Mouse (Mus musculus) liver, embryonic 14.5 days (tissue): Measurements from ENCODE around the gene 2610001J05Rik. TPM values are rescaled to one million over a fixed set of nuclear protein-coding genes. Genes with fewer than 3 reads are reported as not detected.

Source experiments
- ATAC-seq: fragments of 200-750 bp; cut with Nextera tagmentation; 2 replicates; pipeline ENCODE4 v1.8.0; 2017; ENCODE audit warnings: moderate number of reproducible peaks, mild to moderate bottlenecking, moderate library complexity; ENCODE audit not compliant: insufficient read depth
- DNase-seq, 3 experiments: peaks; one replicate each; pipeline ENCODE4 v3.0.0-alpha.2; 2012 to 2013; ENCODE audit warnings: low read depth in 3 of 3, low spot score in 3 of 3
- H3K27ac ChIP-seq: fragments of 300-500 bp; sonication (generic); 2 replicates; pipeline ENCODE4 v1.5.1; 2014; ENCODE audit warnings: moderate library complexity, mild to moderate bottlenecking, control low read depth, inconsistent platforms
- H3K27me3 ChIP-seq: fragments of 300-500 bp; sonication (generic); 2 replicates; pipeline ENCODE4 v1.6.1; 2014; ENCODE audit warnings: mild to moderate bottlenecking, low read length, moderate library complexity; ENCODE audit not compliant: control insufficient read depth, insufficient read depth
- H3K36me3 ChIP-seq: fragments of 300-500 bp; sonication (generic); replicated peaks from 2 replicates; pipeline ENCODE4 v1.6.1; 2014; ENCODE audit warnings: low read depth; ENCODE audit not compliant: control insufficient read depth, insufficient read depth
- H3K4me1 ChIP-seq, 2 experiments: fragments of 200-500 bp in 1 of 2; fragments of 300-500 bp in 1 of 2; sonication (generic) in 1 of 2; replicated peaks; 2 replicates each; pipeline ENCODE4 v1.6.1; 2012 to 2014; ENCODE audit warnings: antibody characterized with exemption in 1 of 2, inconsistent platforms in 1 of 2, low read length in 1 of 2; ENCODE audit not compliant: control insufficient read depth in 2 of 2, insufficient read depth in 2 of 2
- H3K4me2 ChIP-seq: fragments of 300-500 bp; sonication (generic); 2 replicates; pipeline ENCODE4 v1.6.1; 2014; ENCODE audit warnings: low read depth, mild to moderate bottlenecking, control low read depth, moderate library complexity
- H3K4me3 ChIP-seq, 2 experiments: fragments of 200-500 bp in 1 of 2; fragments of 300-500 bp in 1 of 2; sonication (generic) in 1 of 2; 2 replicates each; pipeline ENCODE4 v1.5.1; 2012 to 2014; ENCODE audit warnings: low read depth in 2 of 2, low read length in 2 of 2, mild to moderate bottlenecking in 2 of 2, control low read depth in 1 of 2, inconsistent platforms in 1 of 2, moderate library complexity in 1 of 2; ENCODE audit not compliant: insufficient read depth in 1 of 2
- H3K9ac ChIP-seq: fragments of 300-500 bp; sonication (generic); replicated peaks from 2 replicates; pipeline ENCODE4 v1.6.1; 2014; ENCODE audit warnings: mild to moderate bottlenecking, control low read depth, moderate library complexity
- H3K9me3 ChIP-seq: fragments of 300-500 bp; sonication (generic); 2 replicates; pipeline ENCODE4 v1.6.1; 2016; ENCODE audit warnings: low read length, mixed read lengths; ENCODE audit not compliant: control insufficient read depth
- CTCF ChIP-seq: IDR thresholded peaks from 2 replicates; pipeline ENCODE4 v1.5.1; 2016; ENCODE audit warnings: antibody characterized with exemption, low read depth, control low read depth
- EP300 ChIP-seq: IDR thresholded peaks from 2 replicates; pipeline ENCODE4 v1.6.1; 2016; ENCODE audit warnings: antibody characterized with exemption, low read depth
- WGBS: fragments of 180-500 bp; shearing (Covaris S2); extraction: QIAGEN DNeasy Blood & Tissue Kit; methylation state at CpG from one replicate; pipeline ENCODE4 v1.1.7; 2014; ENCODE audit not compliant: insufficient replicate concordance; 5-methylcytosine and 5-hydroxymethylcytosine counted together
- polyA plus RNA-seq, 2 experiments: library from polyadenylated mRNA; depleted of rRNA in 1 of 2; stranded (reverse) in 1 of 2; unstranded in 1 of 2; fragments of >200 nt; fragmentation: Nextera tagmentation in 1 of 2; extraction: Ambion mirVana in 1 of 2; gene quantifications; 2 replicates each; pipeline versions ENCODE4 v1.2.1 to v1.2.3; 2012 to 2014

2610001J05Rik gene
- polyA plus RNA-seq, 2 experiments, result 27.7 to 27.8 TPM

GRCm38 (mm10) chr6:13835720-13836665 lies 35.3 kb downstream of the 2610001J05Rik start:
- no peak overlapping the region for H3K4me3 ChIP-seq
- H3K36me3 ChIP-seq, result no peaks in the 10 kb centered on the region
- H3K4me2 ChIP-seq, result no peak overlapping the region
- DNase-seq (no peak), ATAC-seq (no peak)
- H3K4me1 ChIP-seq, result peaks cover 0 to 3% of the 10 kb centered on the region in 2 experiments; a peak in 1 of 4 replicates
- H3K9ac ChIP-seq, result no peak overlapping the region
- no peak for TF ChIP-seq EP300
- TF ChIP-seq CTCF, result no peak
- H3K27ac ChIP-seq, result no peak overlapping the region
- peaks cover 7% of the 10 kb centered on the region for H3K27me3 ChIP-seq
- no peaks in the 10 kb centered on the region for H3K9me3 ChIP-seq
- 56% methylated on average over 17 of the region's 17 CpGs for WGBS

GRCm38 (mm10) chr6:13832770-13833169 lies 38.5 kb downstream of the 2610001J05Rik start:
- DNase-seq, result no peak
- no peak overlapping the region for H3K4me3 ChIP-seq
- no peaks in the 10 kb centered on the region for H3K4me1 ChIP-seq
- H3K4me2 ChIP-seq, result no peak overlapping the region
- ATAC-seq, result no peak
- no peak overlapping the region for H3K9ac ChIP-seq
- 46% methylated on average over 2 of the region's 2 CpGs for WGBS
- H3K9me3 ChIP-seq, result no peaks in the 10 kb centered on the region
- TF ChIP-seq CTCF (no peak), EP300 (no peak)
- no peaks in the 10 kb centered on the region for H3K36me3 ChIP-seq
- H3K27ac ChIP-seq, result no peak overlapping the region
- peaks cover 1% of the 10 kb centered on the region; the same call in 1 of the 2 replicates for H3K27me3 ChIP-seq

- no peak overlapping the region for H3K4me2 ChIP-seq
- no peaks in the 10 kb centered on the region for H3K36me3 ChIP-seq
- no peak for DNase-seq
- no peaks in the 10 kb centered on the region for H3K27me3 ChIP-seq
- no peak for TF ChIP-seq CTCF
- no peak for TF ChIP-seq EP300
- no peak overlapping the region for H3K9ac ChIP-seq
- H3K4me1 ChIP-seq, result no peaks in the 10 kb centered on the region
- H3K9me3 ChIP-seq, result no peaks in the 10 kb centered on the region
- WGBS, result 40% methylated on average over 1 of the region's 1 CpGs
- no peak for ATAC-seq
- H3K4me3 ChIP-seq, result no peak overlapping the region
- H3K27ac ChIP-seq, result no peak overlapping the region
These were observed 42.4 kb downstream of the 2610001J05Rik start for GRCm38 (mm10) chr6:13828877-13829276.

Other genes starting within 250 kb of the 2610001J05Rik start
- gene Bmt2, start 193.6 kb downstream of the 2610001J05Rik start, polyA plus RNA-seq (2012; rRNA removed), result 1.7 and 2.2 TPM in 2 replicates
- gene Bmt2, start 193.6 kb downstream of the 2610001J05Rik start, polyA plus RNA-seq (2014; fragmentation: Nextera tagmentation; extraction: Ambion mirVana), result 3.0 and 3.3 TPM in 2 replicates
- 0.11 and 0.19 TPM in 2 replicates for gene Gpr85, start 31.6 kb downstream of the 2610001J05Rik start, polyA plus RNA-seq (2012; rRNA removed)
- 0.13 and 0.35 TPM in 2 replicates for gene Gpr85, start 31.6 kb downstream of the 2610001J05Rik start, polyA plus RNA-seq (2014; fragmentation: Nextera tagmentation; extraction: Ambion mirVana)